Mouse (Mus musculus): Measurements from ENCODE around the gene Gbf1.

GRCm38 (mm10) chr19:46332721-46333339 lies 180.5 kb downstream of the Gbf1 start:
- TF ChIP-seq POLR2A (IDR thresholded peaks at IDR 0.05; ENCODE audit: extremely low read depth, insufficient read depth, low read length) (no peak), CTCF (IDR thresholded peaks at IDR 0.05; ENCODE audit: extremely low read depth, insufficient read depth, low read length) (no peak)

Data from cortical plate, adult 2 months (tissue).